Mouse (Mus musculus): ENCODE measurements around the gene Cdc40. TPM values are rescaled to one million over a fixed set of nuclear protein-coding genes. Genes with fewer than 3 reads are reported as not detected.
A peak's percentile ranks its signal among the peaks of the same experiment; 100 is the strongest.

Cdc40 gene
- polyA plus RNA-seq, 1 experiment from 2014 or later = 34.1 TPM

DNA sequence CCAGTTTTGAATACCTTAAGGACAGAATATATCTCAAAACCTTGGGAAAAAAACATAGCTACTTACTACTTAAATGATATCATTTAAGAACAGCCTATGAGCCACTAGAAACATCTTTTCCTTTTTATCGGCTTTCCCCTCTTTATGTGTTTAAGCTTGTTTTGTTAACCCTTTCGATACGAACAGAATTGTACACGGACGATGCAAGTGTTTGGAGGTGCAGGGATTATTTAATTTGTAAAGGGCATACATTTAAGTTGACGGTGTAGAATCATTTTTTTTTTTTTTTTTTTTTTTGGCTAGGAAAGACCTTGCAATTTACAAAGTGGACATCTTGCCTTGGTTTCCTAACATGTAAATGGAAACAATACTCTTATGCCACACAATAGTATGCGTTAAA lies 2.3 kb upstream of the Cdc40 start:
- no peaks in the 10 kb centered on the region for H3K27me3 ChIP-seq (ENCODE audit: low read depth, poor library complexity, severe bottlenecking)
- DNase-seq (ENCODE audit: low spot score) = no peak
- H3K36me3 ChIP-seq = no peaks in the 10 kb centered on the region
- WGBS = 54% methylated on average over 7 of the region's 7 CpGs
- peaks cover 38% of the 10 kb centered on the region for H3K4me1 ChIP-seq
- no peak overlapping the region for H3K27ac ChIP-seq (replicated peaks)
- H3K4me3 ChIP-seq = peak overlapping the region; percentile 85
- no peaks in the 10 kb centered on the region for H3K9me3 ChIP-seq (replicated peaks)

DNA sequence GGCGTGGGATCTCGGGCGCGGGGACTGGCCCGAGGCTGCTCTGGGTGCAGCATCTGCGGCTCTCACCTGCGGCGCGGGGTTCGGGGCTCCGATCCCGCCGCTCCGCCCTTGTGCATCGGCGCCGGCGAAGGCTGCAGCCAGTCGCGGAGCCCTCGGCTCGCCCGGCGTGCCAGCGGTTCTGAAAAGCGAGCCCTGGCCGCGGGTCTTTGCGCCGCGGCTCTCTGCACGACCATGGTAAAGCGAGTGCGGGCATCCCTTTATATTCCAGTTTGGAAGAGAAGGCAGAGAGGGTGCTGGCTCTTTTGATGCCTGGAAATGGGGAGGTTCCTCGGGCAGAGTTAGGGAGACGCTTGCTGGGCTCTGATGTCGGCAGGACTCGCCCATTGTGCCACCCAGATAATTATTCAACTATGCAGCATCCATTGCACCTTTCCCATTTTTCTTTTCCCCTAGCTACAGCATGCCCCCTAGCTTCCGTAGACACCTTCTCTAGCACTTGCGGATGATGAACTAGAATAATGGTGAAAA lies 1.2 kb upstream of the Cdc40 start:
- Histone ChIP-seq H3K27ac (replicated peaks) (peak overlapping the region; percentile 99), H3K36me3 (0 out of 2 replicates have a peak, but pooled peaks cover 8% of the 10 kb centered on the region), H3K27me3 (ENCODE audit: low read depth, poor library complexity, severe bottlenecking) (no peaks in the 10 kb centered on the region), H3K4me3 (peak overlapping the region; percentile 85), H3K4me1 (peaks cover 38% of the 10 kb centered on the region), H3K9me3 (replicated peaks) (no peaks in the 10 kb centered on the region)
- peak; percentile 71 for DNase-seq (ENCODE audit: low spot score)
- WGBS = 0% methylated on average over 40 of the region's 40 CpGs

DNA sequence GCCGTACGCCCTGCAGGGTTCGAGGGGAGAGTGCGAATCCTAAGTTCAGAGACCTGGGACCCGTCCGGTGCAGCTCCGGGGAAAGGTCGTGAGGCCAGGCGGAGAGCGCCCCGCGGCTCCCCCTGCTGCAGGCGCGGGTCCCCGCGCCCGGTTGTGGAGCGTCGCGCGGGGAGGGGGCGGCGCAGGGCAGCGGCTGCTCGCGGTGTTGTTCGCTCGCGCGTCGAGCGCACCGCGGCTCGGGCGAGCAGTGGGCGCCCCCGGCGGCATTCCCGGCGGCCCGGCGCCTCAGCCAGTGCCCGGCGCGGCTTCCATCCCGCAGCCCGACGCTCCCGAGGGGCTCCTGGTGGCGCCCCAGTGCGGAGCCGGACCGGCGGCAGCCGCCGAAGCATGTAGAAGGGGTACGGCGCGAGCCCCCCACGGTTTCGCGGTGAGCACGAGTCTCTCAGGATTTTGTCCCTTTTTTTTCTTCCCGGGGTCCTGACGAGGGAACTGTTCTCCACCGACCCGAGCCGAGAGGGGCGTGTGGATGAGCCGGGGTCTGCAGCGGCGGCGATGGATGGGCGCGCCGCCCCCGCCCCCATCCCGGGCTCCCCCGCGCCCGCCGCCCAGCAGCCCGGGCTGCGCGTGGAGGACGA lies 650 bp upstream of the Cdc40 start:
- DNase-seq (ENCODE audit: low spot score) = no peak
- Histone ChIP-seq H3K4me3 (peak overlapping the region; percentile 85), H3K27me3 (ENCODE audit: low read depth, poor library complexity, severe bottlenecking) (no peaks in the 10 kb centered on the region), H3K4me1 (peaks cover 38% of the 10 kb centered on the region), H3K9me3 (replicated peaks) (no peaks in the 10 kb centered on the region), H3K36me3 (peaks cover 13% of the 10 kb centered on the region; the same call in 1 of the 2 replicates), H3K27ac (replicated peaks) (peak overlapping the region; percentile 99)
- under 1% methylated on average over 87 of the region's 87 CpGs for WGBS

DNA sequence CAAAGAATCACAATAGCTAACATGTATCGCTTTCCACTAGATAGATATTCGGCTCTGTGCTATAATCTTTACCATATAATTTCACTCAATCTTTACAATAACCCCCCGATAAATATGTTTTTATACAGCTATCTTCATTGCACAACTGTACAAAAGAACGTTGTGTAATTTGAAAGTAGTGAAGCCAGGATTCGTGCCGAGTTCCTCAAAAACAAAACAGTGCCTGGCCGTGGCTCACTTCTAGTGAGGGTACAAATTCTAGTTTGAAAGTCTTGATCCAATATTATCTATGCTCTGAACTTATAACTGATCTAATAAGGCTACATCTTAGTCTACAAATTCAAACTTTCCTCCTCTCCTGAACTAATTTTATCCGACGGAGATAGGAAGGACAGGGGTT lies 778 bp downstream of the Cdc40 start:
- WGBS = 20% methylated on average over 9 of the region's 9 CpGs
- peak overlapping the region; percentile 85 for H3K4me3 ChIP-seq
- peaks cover 14% of the 10 kb centered on the region; the same call in 1 of the 2 replicates for H3K36me3 ChIP-seq
- H3K9me3 ChIP-seq (replicated peaks) = no peaks in the 10 kb centered on the region
- H3K27ac ChIP-seq (replicated peaks) = peak overlapping the region; percentile 99
- H3K4me1 ChIP-seq = peaks cover 33% of the 10 kb centered on the region
- H3K27me3 ChIP-seq (ENCODE audit: low read depth, poor library complexity, severe bottlenecking) = no peaks in the 10 kb centered on the region
- DNase-seq (ENCODE audit: low spot score) = no peak

DNA sequence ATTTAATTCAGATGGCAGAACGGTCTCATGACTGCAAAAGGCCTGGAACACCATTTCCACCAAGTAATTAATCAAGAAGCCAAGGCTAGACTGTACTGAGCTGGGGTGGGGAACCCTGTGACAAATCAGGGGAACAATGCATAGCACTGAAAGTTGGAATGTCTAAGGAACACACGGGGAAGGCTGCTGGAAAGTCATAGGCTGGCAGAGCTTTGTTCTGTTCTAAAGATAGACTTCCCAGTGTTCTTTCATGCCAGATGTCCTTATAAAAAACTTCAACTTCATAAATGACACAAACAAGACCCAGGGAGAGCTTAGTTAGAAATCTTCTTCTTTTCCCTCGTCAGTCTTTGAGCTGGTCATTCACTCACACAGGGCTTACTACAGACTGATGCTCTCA lies 1.9 kb downstream of the Cdc40 start:
- no peak for DNase-seq (ENCODE audit: low spot score)
- peaks cover 30% of the 10 kb centered on the region for H3K4me1 ChIP-seq
- 88% methylated on average over 3 of the region's 3 CpGs for WGBS

DNA sequence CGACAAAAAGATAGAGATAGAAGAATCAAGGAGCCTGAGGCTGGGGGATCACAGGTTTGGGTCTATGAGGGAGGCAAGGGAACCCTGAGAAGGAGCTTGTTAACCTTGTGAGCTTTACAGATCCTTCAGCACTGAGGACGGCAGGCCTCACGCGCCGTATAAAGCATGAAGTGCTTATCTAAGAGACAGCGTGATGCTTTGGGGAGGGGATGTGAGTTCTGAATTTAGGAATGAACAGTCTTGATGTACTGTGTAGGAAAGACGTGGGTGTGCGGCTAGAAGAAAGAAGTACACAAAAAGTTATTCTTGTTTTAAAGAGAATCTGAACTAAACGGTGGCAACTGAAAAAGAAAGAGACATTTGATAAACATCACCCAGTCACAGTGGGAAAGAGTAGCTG lies 3.1 kb downstream of the Cdc40 start:
- no peak for DNase-seq (ENCODE audit: low spot score)
- WGBS = 93% methylated on average over 9 of the region's 9 CpGs

More for the DNA sequence above, 1.9 kb downstream of the Cdc40 start:
- Histone ChIP-seq H3K9me3 (replicated peaks) (no peaks in the 10 kb centered on the region), H3K27ac (replicated peaks) (no peak overlapping the region), H3K27me3 (ENCODE audit: low read depth, poor library complexity, severe bottlenecking) (no peaks in the 10 kb centered on the region), H3K36me3 (peaks cover 14% of the 10 kb centered on the region; the same call in 1 of the 2 replicates), H3K4me3 (peak overlapping the region; percentile 16; the same call in 1 of the 2 replicates)

DNA sequence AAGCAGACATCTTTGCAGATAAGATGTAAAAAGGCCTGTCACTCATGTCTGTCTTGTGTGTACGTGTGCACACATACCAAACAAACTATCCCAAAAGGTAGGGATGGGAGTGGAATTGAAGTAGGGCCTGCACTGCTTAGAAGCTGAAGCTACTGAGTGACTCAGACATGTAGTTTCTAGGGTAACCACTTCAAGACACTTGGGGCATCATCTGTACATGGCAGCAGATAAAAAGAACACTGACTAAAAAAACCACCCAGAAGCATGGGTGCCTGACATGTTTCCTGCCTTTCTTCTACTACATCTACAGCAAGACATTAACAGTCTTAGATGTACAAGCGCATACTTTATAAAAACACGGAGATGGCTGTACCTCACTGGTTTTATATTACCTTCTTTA lies 4.9 kb downstream of the Cdc40 start:
- Histone ChIP-seq H3K27ac (replicated peaks) (no peak overlapping the region), H3K9me3 (replicated peaks) (no peaks in the 10 kb centered on the region), H3K27me3 (ENCODE audit: low read depth, poor library complexity, severe bottlenecking) (no peaks in the 10 kb centered on the region), H3K36me3 (peaks cover 20% of the 10 kb centered on the region), H3K4me3 (no peak overlapping the region), H3K4me1 (peaks cover 15% of the 10 kb centered on the region)
- DNase-seq (ENCODE audit: low spot score) = no peak
- 92% methylated on average over 3 of the region's 3 CpGs for WGBS

More for the DNA sequence above, 3.1 kb downstream of the Cdc40 start:
- Histone ChIP-seq H3K9me3 (replicated peaks) (no peaks in the 10 kb centered on the region), H3K4me3 (no peak overlapping the region), H3K27me3 (ENCODE audit: low read depth, poor library complexity, severe bottlenecking) (no peaks in the 10 kb centered on the region), H3K4me1 (peaks cover 17% of the 10 kb centered on the region), H3K36me3 (peaks cover 20% of the 10 kb centered on the region), H3K27ac (replicated peaks) (no peak overlapping the region)

DNA sequence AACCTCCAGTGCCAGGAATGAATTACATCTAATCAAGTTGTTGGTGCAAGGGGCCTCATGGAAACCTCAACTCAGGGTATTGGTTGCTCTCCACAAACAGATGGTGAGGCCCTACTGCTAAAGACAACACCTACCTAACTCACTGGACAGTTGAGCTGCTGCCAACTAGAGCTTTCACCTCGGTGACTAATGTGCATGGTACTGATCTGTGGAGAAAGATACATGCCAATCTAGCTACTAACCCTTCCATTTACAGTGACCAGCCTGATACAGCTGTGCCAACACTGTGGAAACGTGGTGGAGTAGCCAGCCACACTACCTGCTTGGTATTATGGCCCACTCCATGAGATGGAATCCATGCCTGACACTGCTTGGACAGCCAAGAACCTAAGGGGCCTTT lies 11.1 kb downstream of the Cdc40 start:
- no peak for DNase-seq (ENCODE audit: low spot score)
- no peaks in the 10 kb centered on the region; the same call in 1 of the 2 replicates for H3K4me1 ChIP-seq
- WGBS = 90% methylated on average over 2 of the region's 2 CpGs

DNA sequence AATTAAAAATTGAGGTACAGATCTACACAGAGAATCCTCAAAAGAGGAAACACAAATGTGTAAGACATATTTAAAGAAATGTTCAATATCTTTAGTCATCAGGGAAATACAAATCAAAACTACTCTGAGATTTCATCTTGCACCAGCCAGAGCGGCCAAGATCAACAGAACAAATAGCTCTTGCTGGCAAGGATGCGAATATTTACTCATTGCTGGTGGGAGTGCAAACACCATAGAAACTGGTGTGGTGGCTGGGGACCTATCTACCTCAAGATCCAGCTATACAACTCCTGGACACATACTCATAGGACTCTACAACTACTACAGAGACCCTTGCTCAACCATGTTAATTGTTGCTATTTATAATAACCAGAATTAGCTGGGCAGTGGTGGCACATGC lies 11.8 kb downstream of the Cdc40 start:
- 91% methylated on average over 2 of the region's 2 CpGs for WGBS
- Histone ChIP-seq H3K4me3 (no peak overlapping the region), H3K36me3 (peaks cover 17% of the 10 kb centered on the region), H3K27me3 (ENCODE audit: low read depth, poor library complexity, severe bottlenecking) (no peaks in the 10 kb centered on the region), H3K9me3 (replicated peaks) (no peaks in the 10 kb centered on the region), H3K4me1 (no peaks in the 10 kb centered on the region; the same call in 1 of the 2 replicates), H3K27ac (replicated peaks) (no peak overlapping the region)
- no peak for DNase-seq (ENCODE audit: low spot score)

More for the DNA sequence above, 11.1 kb downstream of the Cdc40 start:
- Histone ChIP-seq H3K27ac (replicated peaks) (no peak overlapping the region), H3K9me3 (replicated peaks) (no peaks in the 10 kb centered on the region), H3K27me3 (ENCODE audit: low read depth, poor library complexity, severe bottlenecking) (no peaks in the 10 kb centered on the region), H3K36me3 (peaks cover 12% of the 10 kb centered on the region), H3K4me3 (no peak overlapping the region)

DNA sequence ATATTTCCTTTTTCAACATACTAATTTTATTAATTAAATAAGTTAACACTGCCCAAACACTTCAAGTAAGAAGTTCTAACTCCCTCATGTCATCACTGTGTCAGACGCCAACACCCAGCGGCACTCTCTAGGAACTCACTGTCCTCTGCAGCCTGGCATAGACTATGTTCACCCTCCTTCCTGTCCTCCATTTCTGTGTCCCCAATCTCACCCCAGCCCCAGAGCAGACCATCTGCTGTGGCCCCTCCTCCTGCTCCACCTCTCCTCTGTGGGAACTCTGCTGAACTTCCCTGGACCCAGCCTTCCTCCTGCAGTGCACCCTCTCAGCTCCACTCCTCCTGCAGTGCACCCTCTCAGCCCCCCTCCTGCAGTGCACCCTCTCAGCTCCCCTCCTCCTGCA lies 15.0 kb downstream of the Cdc40 start:
- no peak for DNase-seq (ENCODE audit: low spot score)
- Histone ChIP-seq H3K36me3 (peaks cover 43% of the 10 kb centered on the region), H3K27me3 (ENCODE audit: low read depth, poor library complexity, severe bottlenecking) (no peaks in the 10 kb centered on the region), H3K4me1 (no peaks in the 10 kb centered on the region; the same call in 1 of the 2 replicates), H3K4me3 (no peak overlapping the region), H3K9me3 (replicated peaks) (no peaks in the 10 kb centered on the region), H3K27ac (replicated peaks) (no peak overlapping the region)
- 90% methylated on average over 2 of the region's 2 CpGs for WGBS

DNA sequence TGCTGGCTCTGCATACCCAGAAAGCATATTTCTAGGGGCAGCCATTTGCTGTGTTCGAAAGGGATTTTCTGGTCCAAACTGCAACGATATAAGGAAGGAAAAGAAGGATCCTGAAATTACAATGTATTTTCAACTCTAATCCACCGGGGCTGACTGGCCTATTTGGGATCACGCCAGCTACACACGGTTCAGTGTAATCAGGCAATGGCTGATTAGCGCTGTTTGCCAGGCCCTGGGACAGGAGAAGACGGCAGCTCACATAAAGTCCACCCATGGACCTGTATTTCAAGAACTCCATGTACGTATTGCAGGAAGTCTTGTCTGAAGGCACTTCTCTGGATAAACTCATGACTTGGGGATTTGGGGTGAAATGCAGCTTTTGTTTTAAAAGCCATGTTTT lies 25.5 kb downstream of the Cdc40 start:
- Histone ChIP-seq H3K36me3 (peaks cover 4% of the 10 kb centered on the region; the same call in 1 of the 2 replicates), H3K27ac (replicated peaks) (no peak overlapping the region), H3K4me1 (no peaks in the 10 kb centered on the region), H3K4me3 (no peak overlapping the region), H3K9me3 (replicated peaks) (no peaks in the 10 kb centered on the region), H3K27me3 (ENCODE audit: low read depth, poor library complexity, severe bottlenecking) (no peaks in the 10 kb centered on the region)
- no peak for DNase-seq (ENCODE audit: low spot score)
- WGBS = 90% methylated on average over 8 of the region's 8 CpGs

DNA sequence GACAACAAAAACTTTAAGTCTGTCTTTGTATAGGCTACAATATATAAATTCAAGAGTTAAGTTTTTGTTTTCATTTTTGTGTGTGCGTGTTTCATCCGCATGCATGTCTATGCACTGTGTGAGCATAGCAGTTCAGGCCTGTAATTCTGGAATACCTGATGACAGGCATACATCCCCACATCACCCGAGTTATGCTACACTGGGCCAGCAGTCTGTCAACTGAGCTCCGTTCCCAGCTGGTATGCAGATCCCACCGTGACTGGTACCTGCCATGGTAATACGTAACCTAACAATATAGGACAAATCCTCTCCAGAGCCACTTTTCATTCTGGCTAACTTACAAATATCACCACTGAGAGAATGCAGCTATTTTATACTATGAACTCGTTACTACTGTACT lies 26.4 kb downstream of the Cdc40 start:
- H3K4me1 ChIP-seq = no peaks in the 10 kb centered on the region
- WGBS = 95% methylated on average over 7 of the region's 7 CpGs
- no peak overlapping the region for H3K4me3 ChIP-seq
- no peak for DNase-seq (ENCODE audit: low spot score)
- peaks cover 3% of the 10 kb centered on the region; the same call in 1 of the 2 replicates for H3K36me3 ChIP-seq
- no peaks in the 10 kb centered on the region for H3K27me3 ChIP-seq (ENCODE audit: low read depth, poor library complexity, severe bottlenecking)
- H3K9me3 ChIP-seq (replicated peaks) = no peaks in the 10 kb centered on the region
- no peak overlapping the region for H3K27ac ChIP-seq (replicated peaks)

DNA sequence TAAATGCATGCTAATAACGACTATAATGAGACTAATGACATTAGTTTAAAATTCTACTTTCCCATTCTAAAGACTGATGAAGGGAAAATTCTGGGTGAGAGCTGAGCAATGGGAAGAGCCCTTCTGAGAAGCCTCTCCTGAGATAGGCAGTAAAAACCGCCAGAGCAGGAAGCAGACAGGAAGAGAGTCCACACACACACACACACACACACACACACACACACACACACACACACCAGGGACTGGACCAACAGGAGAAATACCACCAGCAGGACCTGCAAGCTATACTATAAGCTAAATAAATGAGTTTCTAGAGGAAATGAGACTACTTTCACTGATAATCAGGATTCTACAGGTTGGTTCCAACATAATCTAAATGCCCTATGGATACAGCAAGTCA lies 27.5 kb downstream of the Cdc40 start:
- 70% methylated on average over 2 of the region's 2 CpGs for WGBS
- H3K36me3 ChIP-seq = peaks cover 7% of the 10 kb centered on the region; the same call in 1 of the 2 replicates

More for the DNA sequence above, 27.5 kb downstream of the Cdc40 start:
- H3K9me3 ChIP-seq (replicated peaks) = no peaks in the 10 kb centered on the region
- DNase-seq (ENCODE audit: low spot score) = no peak
- no peaks in the 10 kb centered on the region for H3K27me3 ChIP-seq (ENCODE audit: low read depth, poor library complexity, severe bottlenecking)
- H3K4me1 ChIP-seq = no peaks in the 10 kb centered on the region
- H3K4me3 ChIP-seq = no peak overlapping the region
- H3K27ac ChIP-seq (replicated peaks) = no peak overlapping the region
